Mouse (Mus musculus) gastrocnemius, postnatal 36 days (tissue): Measurements from ENCODE around the gene Tpo. TPM values are rescaled to one million over a fixed set of nuclear protein-coding genes. Genes with fewer than 3 reads are reported as not detected.

Experiments
- DNase-seq, 2 experiments: peaks; one replicate each; pipeline ENCODE4 v3.0.0; 2022
- intact Hi-C: fragments of 180-260 bp; cut with DNase I; formaldehyde crosslinking; loops from one replicate; pipeline ENCODE4 v1.15.1; 2025
- total RNA-seq, 2 experiments: library from RNA; stranded (reverse); gene quantifications; 2 replicates each; pipeline ENCODE4 v1.2.3; 2021

Tpo gene
- total RNA-seq, 2 experiments from 2014 or later: not detected

GRCm38 (mm10) chr12:30083971-30084370 is 48.5 kb downstream of the Tpo start:
- DNase-seq: no peak
- intact Hi-C loops: no loop called here

DNA sequence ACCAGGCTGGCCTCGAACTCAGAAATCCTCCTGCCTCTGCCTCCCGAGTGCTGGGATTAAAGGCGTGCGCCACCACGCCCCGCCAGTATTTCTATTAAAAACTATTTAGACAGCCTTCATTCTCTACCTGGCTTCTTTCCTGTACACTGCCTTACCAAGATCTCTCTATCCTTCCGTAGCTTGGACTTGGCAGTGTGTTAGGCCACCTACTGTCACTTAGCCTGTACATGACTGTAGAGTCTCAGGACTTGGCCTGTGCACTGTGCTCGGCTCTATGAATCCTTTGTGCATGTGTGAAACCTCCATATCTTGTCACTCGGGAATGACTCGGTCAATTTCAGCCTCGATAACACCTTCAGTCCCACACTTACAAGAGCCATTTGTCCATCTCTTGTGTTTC is 55.4 kb downstream of the Tpo start:
- DNase-seq: no peak
- intact Hi-C loops: no loop called here

- intact Hi-C loops: no loop called here
- DNase-seq: peak in 1 of 2 experiments; percentile 8
Observed at GRCm38 (mm10) chr12:30076316-30076715, 56.1 kb downstream of the Tpo start.

GRCm38 (mm10) chr12:30069321-30069720 is 63.1 kb downstream of the Tpo start:
- DNase-seq: no peak
- intact Hi-C loops: no loop called here

GRCm38 (mm10) chr12:30067806-30068205 is 64.6 kb downstream of the Tpo start:
- DNase-seq: no peak
- intact Hi-C loops: no loop called here

GRCm38 (mm10) chr12:30062118-30062505 is 70.3 kb downstream of the Tpo start:
- intact Hi-C loops: no loop called here

DNA sequence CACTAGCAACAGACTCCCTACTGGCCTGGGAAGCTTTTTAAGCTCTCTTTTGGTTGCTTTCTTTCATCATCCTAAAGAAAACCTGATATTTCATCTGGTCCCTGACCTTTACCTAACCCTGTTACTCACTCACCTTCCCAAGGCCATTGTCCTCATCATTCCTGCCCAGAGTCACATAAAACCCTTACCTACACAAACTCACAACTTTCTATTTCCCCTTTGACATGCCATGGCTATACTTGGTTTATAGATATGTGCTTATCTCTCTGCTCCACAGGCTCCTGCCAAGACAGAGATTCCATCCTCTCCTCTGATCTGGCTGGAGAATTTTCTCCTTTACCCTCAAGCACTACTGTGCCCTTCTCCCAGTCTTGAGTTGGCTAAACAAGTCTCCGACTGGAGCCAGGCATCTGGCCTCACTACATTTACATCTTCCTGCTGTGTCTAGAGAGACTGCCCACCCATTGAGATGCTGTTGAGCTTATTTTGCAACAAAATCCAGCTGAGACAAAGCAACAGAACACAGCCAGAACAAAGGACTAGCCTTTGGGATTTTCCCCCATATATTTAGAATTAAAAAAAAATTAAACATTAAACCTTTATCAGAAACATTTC is 70.8 kb downstream of the Tpo start:
- no peak for DNase-seq
- intact Hi-C loops: no loop called here

More at GRCm38 (mm10) chr12:30062118-30062505, 70.3 kb downstream of the Tpo start:
- DNase-seq: no peak

DNA sequence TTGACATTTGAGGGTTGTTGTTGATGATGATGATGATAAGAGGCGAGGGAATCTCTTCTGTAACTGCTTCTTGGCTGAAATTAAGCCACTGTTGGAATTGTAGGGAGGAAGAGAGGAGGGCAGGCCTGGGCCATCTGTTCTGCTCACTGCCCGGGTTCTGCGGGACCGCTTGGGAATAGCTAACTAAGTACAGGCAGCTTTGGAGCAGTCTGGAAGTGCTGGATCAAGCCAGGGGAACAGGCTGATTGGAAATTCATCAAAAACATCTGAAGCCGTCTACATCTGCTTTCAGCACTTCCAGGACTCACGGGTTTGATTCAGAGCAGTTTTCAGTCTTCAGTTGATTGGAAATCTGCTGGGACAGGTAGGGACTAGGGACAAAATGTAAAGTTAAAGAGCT is 74.4 kb downstream of the Tpo start:
- intact Hi-C loops: no loop called here
- no peak for DNase-seq

- no peak for DNase-seq
- intact Hi-C loops: loop anchor here (5.0 kb wide), 1 partner anchor 522 kb away; no protein-coding TSS in a partner anchor
Observed at GRCm38 (mm10) chr12:30054761-30055540, 77.5 kb downstream of the Tpo start.

DNA sequence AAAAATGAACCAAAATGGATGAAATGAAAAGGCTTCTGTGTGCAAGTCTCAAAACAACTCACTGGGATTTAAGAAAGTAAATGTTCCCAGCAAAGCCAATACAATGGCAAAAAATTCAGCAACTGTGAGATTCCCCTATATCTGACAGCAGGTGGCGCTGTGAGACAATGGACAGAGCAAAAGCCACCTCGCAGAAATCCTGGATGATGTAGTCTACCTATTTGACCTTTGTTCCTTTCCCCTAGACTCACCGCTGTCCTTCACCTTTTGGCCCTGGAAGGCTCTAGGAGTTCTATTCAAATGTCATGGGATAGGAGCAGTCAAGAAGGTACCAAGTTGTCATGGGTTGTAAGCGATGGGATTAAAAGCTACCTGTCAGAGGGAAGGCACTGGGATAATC is 82.2 kb downstream of the Tpo start:
- intact Hi-C loops: loop anchor here (2.0 to 5.0 kb wide), 2 partner anchors 321 to 527 kb away; no protein-coding TSS in a partner anchor
- DNase-seq: no peak

DNA sequence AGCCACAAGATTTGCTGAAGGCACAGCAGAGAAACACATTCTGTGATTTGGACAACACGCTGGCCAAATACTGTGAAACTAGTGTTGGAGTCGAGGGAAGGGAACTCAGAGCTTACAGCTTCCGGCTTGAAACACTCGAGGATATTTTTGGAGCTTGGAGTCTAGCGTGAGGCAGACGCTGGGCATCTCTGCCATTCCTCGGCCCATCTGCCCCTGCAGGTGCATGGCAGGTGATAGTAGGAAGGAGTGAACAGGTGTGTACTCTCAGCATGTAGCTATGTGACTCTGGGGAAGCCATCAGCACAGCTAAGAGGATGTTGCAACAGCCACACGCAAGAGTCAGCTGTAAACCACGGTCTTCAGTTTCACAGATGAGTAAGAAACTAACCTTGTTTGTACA is 82.6 kb downstream of the Tpo start:
- no peak for DNase-seq
- intact Hi-C loops: loop anchor here (2.0 to 10.0 kb wide), 3 partner anchors 155 to 527 kb away; no protein-coding TSS in a partner anchor

DNA sequence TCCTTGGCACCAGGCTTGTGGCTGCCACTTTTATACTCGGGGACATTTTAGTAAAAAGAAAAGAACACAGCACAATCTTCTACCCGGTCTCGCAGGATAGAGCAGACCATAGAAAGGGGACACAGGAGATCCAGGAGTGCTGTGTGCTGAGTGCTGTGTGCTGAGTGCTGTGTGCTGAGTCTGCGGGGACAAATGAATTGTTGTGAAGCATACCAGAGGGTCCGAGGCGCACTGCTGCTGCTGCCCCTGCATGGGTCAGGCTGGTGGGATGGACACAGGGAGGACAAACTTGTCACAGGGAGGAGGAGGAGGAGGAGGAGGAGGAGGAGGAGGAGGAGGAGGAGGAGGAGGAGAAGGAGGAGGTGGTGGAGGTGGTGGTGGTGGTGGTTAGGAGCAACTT is 83.6 kb downstream of the Tpo start:
- intact Hi-C loops: loop anchor here (10.0 kb wide), 1 partner anchor 156 kb away; no protein-coding TSS in a partner anchor

GRCm38 (mm10) chr12:30040150-30040549 is 92.3 kb downstream of the Tpo start:
- intact Hi-C loops: loop anchor here (1.0 to 10.0 kb wide), 2 partner anchors 113 to 165 kb away; no protein-coding TSS in a partner anchor
- DNase-seq: peak in 1 of 2 experiments; percentile 9

More for the DNA sequence above, 83.6 kb downstream of the Tpo start:
- DNase-seq: no peak

GRCm38 (mm10) chr12:30039565-30039964 is 92.9 kb downstream of the Tpo start:
- intact Hi-C loops: no loop called here
- DNase-seq: peak in 1 of 2 experiments; percentile 37

- intact Hi-C loops: no loop called here
- no peak for DNase-seq
Observed at GRCm38 (mm10) chr12:30036569-30037055, 95.8 kb downstream of the Tpo start.

DNA sequence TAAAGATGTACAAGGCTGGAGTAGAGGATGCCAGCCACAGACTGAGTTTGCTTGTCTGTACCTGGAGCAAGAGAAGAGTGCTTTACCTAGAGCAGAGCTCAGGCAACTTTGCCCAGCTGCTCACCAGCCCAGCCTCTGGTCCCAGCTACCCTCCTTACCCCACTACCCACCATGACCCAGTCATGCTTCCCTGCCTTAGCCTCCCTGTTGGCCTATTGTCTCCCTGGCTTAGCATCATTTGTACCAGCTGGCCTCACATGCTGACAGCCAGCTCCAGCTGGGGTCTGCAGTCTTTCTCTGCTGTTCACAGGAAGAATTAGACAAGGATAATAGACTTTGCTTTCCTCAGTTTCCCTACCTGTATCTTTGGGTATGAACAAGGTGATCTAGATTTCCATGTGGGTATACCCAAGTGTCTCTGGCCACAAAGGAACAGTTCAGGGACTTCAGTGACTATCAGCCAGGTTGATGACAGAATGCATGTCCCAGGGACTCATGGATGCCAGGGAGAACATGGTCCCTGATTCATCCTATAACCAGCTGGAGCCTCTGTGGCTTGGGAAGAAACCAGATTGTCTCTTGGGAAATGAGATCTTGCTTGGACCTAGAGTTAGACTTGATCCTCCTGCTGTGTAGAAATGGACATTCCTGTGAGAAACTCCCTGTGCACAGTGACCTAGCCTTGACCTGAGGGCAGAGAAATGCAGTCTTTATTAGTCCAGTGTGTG is 96.4 kb downstream of the Tpo start:
- intact Hi-C loops: no loop called here
- DNase-seq: no peak

DNA sequence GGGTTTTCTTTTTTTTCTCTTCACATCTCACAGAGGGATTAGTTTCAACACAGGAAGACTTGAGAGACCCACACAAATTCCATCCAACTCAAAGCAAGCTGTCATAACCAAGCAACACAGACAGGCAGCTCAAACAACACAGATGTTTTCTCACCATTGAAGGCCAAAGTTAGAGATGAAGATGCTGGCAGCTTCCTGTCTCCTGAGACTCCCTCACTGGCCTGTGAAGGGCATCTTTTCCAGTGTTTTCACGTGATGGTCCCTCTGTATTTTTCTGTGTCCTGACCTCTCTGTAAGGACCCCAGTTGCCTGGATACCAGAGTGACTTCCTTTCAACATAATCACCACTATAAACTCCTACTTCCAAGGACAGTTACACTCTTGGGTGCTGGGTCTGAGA is 97.0 kb downstream of the Tpo start:
- intact Hi-C loops: no loop called here
- DNase-seq: peak in 1 of 2 experiments; percentile 23

DNA sequence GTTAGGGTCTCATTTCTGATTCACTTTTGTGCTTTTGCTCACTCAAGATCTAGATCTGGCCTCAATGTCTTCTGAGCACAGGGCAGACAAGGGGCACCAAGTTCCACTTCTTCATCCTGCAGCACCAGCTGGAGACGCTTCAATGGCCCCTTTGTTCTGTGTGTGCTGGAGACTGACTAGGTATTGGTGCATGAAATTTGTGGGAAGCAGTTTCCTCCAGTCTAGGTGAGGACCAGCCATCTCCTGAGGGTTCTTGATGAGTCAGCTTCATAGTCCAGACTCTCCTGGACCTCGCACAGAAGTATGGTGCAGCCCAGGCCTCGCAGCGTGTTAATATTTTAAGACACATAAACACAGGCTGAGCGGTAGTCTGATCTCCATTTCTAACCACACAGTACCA is 97.7 kb downstream of the Tpo start:
- DNase-seq: no peak

GRCm38 (mm10) chr12:30030571-30030970 is 101.9 kb downstream of the Tpo start:
- no peak for DNase-seq
- intact Hi-C loops: no loop called here

More for the DNA sequence above, 97.7 kb downstream of the Tpo start:
- intact Hi-C loops: no loop called here

DNA sequence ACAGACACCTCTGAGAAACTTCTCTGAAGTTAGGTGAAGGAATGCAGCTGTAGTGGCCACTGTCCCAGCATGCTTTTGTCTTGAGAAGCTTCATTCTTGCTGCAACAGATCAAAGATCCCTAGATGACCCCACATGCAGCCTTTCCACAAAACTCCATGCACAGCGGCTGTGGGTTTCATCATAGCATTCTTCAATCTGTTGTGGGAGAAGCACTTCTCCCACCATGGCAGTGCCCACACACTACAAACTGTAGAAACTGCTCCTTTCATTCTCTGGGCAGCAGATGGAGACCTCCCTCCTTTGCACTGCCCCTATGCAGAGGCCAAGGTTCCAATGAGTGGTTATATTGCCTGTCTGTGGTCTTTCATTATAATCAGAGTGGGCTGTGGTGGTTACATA is 103.3 kb downstream of the Tpo start:
- no peak for DNase-seq
- intact Hi-C loops: no loop called here
